Comparison of ENCODE assay signal across 8 mouse cellular contexts in the genomic region with DNA sequence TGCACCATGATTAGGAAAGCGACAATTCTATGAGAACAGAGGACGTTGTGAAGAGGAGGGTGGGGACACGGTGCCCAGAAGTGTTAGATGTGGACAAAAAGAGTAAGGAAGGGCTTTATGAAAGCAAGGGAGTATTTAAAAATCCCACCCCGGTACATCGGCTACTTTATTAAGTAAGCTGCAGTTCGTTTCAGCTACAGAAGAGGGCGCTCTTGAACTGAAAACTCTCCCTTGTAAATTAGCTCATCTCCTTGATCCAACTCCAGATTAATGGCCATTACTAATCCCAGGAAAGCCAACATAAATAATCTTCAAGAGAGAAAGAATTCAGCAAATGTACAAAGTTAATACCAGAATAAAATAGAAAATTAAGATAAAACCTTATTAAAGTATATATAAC. TPM values are rescaled to one million over a fixed set of nuclear protein-coding genes. Genes with fewer than 3 reads are reported as not detected.
DNase-seq lines count a peak whose midpoint lies in the region; ATAC-seq lines count a peak whose summit lies in the region.

No protein-coding gene starts in this region.

- ATAC-seq in forebrain, embryonic 11.5 days (replicated peaks; ENCODE audit: low FRiP score) = no peak
- no peak for ATAC-seq in neural tube, embryonic 11.5 days (ENCODE audit: insufficient read depth, low FRiP score, low TSS enrichment)
- no peak for ATAC-seq in neural tube, embryonic 15.5 days (ENCODE audit: low FRiP score)
- no peak for ATAC-seq in erythroblast, adult 5-6 weeks (replicated peaks; ENCODE audit: low FRiP score, poor library complexity, severe bottlenecking)

- H3K4me1 ChIP-seq in forebrain, embryonic 10.5 days = peaks cover 47% of the 10 kb centered on the region
- H3K4me1 ChIP-seq in forebrain, embryonic 11.5 days (replicated peaks; ENCODE audit: control insufficient read depth, insufficient read depth, low read length) = peaks cover 4% of the 10 kb centered on the region; the same call in 1 of the 2 replicates
- peaks cover 3% of the 10 kb centered on the region; the same call in 1 of the 2 replicates for H3K4me1 ChIP-seq in neural tube, embryonic 11.5 days (ENCODE audit: control insufficient read depth, insufficient read depth, low read length)
- H3K4me1 ChIP-seq in neural tube, embryonic 15.5 days = peaks cover 31% of the 10 kb centered on the region

- no peaks in the 10 kb centered on the region for H3K9me3 ChIP-seq in forebrain, embryonic 10.5 days
- no peaks in the 10 kb centered on the region for H3K9me3 ChIP-seq in forebrain, embryonic 11.5 days (ENCODE audit: control insufficient read depth, low read length)
- H3K9me3 ChIP-seq in neural tube, embryonic 11.5 days (ENCODE audit: control insufficient read depth, low read length) = no peaks in the 10 kb centered on the region
- no peaks in the 10 kb centered on the region for H3K9me3 ChIP-seq in neural tube, embryonic 15.5 days (replicated peaks)

- 32% methylated on average over 7 of the region's 7 CpGs for WGBS in forebrain, embryonic 10.5 days
- WGBS in forebrain, embryonic 11.5 days = 19% methylated on average over 7 of the region's 7 CpGs
- 30% methylated on average over 7 of the region's 7 CpGs for WGBS in neural tube, embryonic 11.5 days
- 25% methylated on average over 7 of the region's 7 CpGs for WGBS in neural tube, embryonic 15.5 days

- H3K4me2 ChIP-seq in forebrain, embryonic 11.5 days (ENCODE audit: low read depth, low read length, severe bottlenecking) = no peak overlapping the region
- H3K4me2 ChIP-seq in neural tube, embryonic 11.5 days (ENCODE audit: low read depth) = no peak overlapping the region
- H3K4me2 ChIP-seq in neural tube, embryonic 15.5 days = no peak overlapping the region

- H3K4me3 ChIP-seq in forebrain, embryonic 10.5 days = no peak overlapping the region
- no peak overlapping the region for H3K4me3 ChIP-seq in forebrain, embryonic 11.5 days (ENCODE audit: low read depth, low read length)
- H3K4me3 ChIP-seq in neural tube, embryonic 11.5 days (ENCODE audit: low read depth, low read length) = no peak overlapping the region
- no peak overlapping the region for H3K4me3 ChIP-seq in neural tube, embryonic 15.5 days (replicated peaks)

- peak; percentile 39 for DNase-seq in forebrain, embryonic 10.5 days (ENCODE audit: extremely low spot score, low spot score)
- DNase-seq in forebrain, embryonic 11.5 days (ENCODE audit: low spot score) = no peak
- DNase-seq in neural tube, embryonic 11.5 days (ENCODE audit: low spot score) = peak; percentile 44
- peak; percentile 69 to 79 for DNase-seq in cerebellum, postnatal 10 days
- peak; percentile 62 for DNase-seq in kidney, postnatal 14 days
- DNase-seq in lung, postnatal 14 days = peak; percentile 55

- H3K27me3 ChIP-seq in forebrain, embryonic 10.5 days (ENCODE audit: poor library complexity, severe bottlenecking) = no peaks in the 10 kb centered on the region
- H3K27me3 ChIP-seq in forebrain, embryonic 11.5 days (ENCODE audit: control insufficient read depth, insufficient read depth, low read length) = no peaks in the 10 kb centered on the region
- H3K27me3 ChIP-seq in neural tube, embryonic 11.5 days (ENCODE audit: control insufficient read depth, insufficient read depth, low read length) = no peaks in the 10 kb centered on the region
- H3K27me3 ChIP-seq in neural tube, embryonic 15.5 days (replicated peaks) = no peaks in the 10 kb centered on the region

- H3K9ac ChIP-seq in forebrain, embryonic 11.5 days (ENCODE audit: low read length) = no peak overlapping the region
- no peak overlapping the region for H3K9ac ChIP-seq in neural tube, embryonic 11.5 days (ENCODE audit: low read length)
- no peak overlapping the region for H3K9ac ChIP-seq in neural tube, embryonic 15.5 days (replicated peaks)

- H3K27ac ChIP-seq in forebrain, embryonic 10.5 days = no peak overlapping the region
- H3K27ac ChIP-seq in forebrain, embryonic 11.5 days (ENCODE audit: low read depth, low read length) = no peak overlapping the region
- H3K27ac ChIP-seq in neural tube, embryonic 11.5 days (ENCODE audit: low read depth, low read length) = no peak overlapping the region
- no peak overlapping the region for H3K27ac ChIP-seq in neural tube, embryonic 15.5 days (replicated peaks)

- H3K36me3 ChIP-seq in forebrain, embryonic 10.5 days (replicated peaks) = no peaks in the 10 kb centered on the region
- H3K36me3 ChIP-seq in forebrain, embryonic 11.5 days (ENCODE audit: control insufficient read depth, insufficient read depth, low read length) = no peaks in the 10 kb centered on the region
- H3K36me3 ChIP-seq in neural tube, embryonic 11.5 days (ENCODE audit: control insufficient read depth, insufficient read depth, low read length) = no peaks in the 10 kb centered on the region
- H3K36me3 ChIP-seq in neural tube, embryonic 15.5 days = no peaks in the 10 kb centered on the region

RNA-seq across cellular contexts. Expression of a gene that starts 47.2 kb away (rescaled TPM):
- 31.9 and 38.4 TPM in 2 replicates for polyA plus RNA-seq in forebrain, embryonic 10.5 days (2016; fragmentation: Nextera tagmentation; extraction: Ambion mirVana)
- 31.0 and 36.3 TPM in 2 replicates for polyA plus RNA-seq in forebrain, embryonic 11.5 days (2014; fragmentation: Nextera tagmentation; extraction: Ambion mirVana)
- polyA plus RNA-seq in neural tube, embryonic 11.5 days (2014; fragmentation: Nextera tagmentation; extraction: Ambion mirVana) = 39.5 and 42.4 TPM in 2 replicates
- polyA plus RNA-seq in neural tube, embryonic 15.5 days (2015; fragmentation: Nextera tagmentation; extraction: Ambion mirVana) = 47.2 and 56.7 TPM in 2 replicates
- total RNA-seq in erythroblast, adult 5-6 weeks (2015; ENCODE audit: low replicate concordance) = 12.1 and 13.8 TPM in 2 replicates
- total RNA-seq in erythroblast, adult 5-6 weeks (2017; ENCODE audit: low replicate concordance) = 5.9 and 10.1 TPM in 2 replicates
